Mouse (Mus musculus) midbrain, postnatal 0 days (tissue): ENCODE data around the gene Lamc2. TPM values are rescaled to one million over a fixed set of nuclear protein-coding genes. Genes with fewer than 3 reads are reported as not detected.

ENCODE experiments used
- ATAC-seq: fragments of 200-750 bp; cut with Nextera tagmentation; 2 replicates; pipeline ENCODE4 v1.8.0; 2017; ENCODE audit warnings: moderate number of reproducible peaks, mild to moderate bottlenecking, moderate TSS enrichment, moderate library complexity; ENCODE audit not compliant: low FRiP score
- DNase-seq: peaks from one replicate; pipeline ENCODE4 v3.0.0-alpha.2; 2015; ENCODE audit warnings: low spot score
- H3K27ac ChIP-seq: fragments of 300-500 bp; sonication (generic); 2 replicates; pipeline ENCODE4 v1.5.1; 2014; ENCODE audit warnings: low read depth, mild to moderate bottlenecking, low read length, mixed read lengths
- H3K27me3 ChIP-seq: fragments of 300-500 bp; sonication (generic); 2 replicates; pipeline ENCODE4 v1.6.1; 2014; ENCODE audit warnings: low read length, control low read depth, mixed read lengths; ENCODE audit not compliant: insufficient read depth
- H3K36me3 ChIP-seq: fragments of 300-500 bp; sonication (generic); 2 replicates; pipeline ENCODE4 v1.6.1; 2014; ENCODE audit warnings: low read length, control low read depth, mixed read lengths; ENCODE audit not compliant: insufficient read depth
- H3K4me1 ChIP-seq: fragments of 300-500 bp; sonication (generic); 2 replicates; pipeline ENCODE4 v1.6.1; 2014; ENCODE audit warnings: mild to moderate bottlenecking, control low read depth, antibody characterized with exemption, low read length, mixed read lengths; ENCODE audit not compliant: insufficient read depth
- H3K4me2 ChIP-seq: fragments of 300-500 bp; sonication (generic); 2 replicates; pipeline ENCODE4 v1.6.1; 2014; ENCODE audit warnings: low read depth, mild to moderate bottlenecking, low read length, mixed read lengths; ENCODE audit not compliant: poor library complexity, severe bottlenecking
- H3K4me3 ChIP-seq: fragments of 300-500 bp; sonication (generic); 2 replicates; pipeline ENCODE4 v1.5.1; 2014; ENCODE audit warnings: low read depth, mild to moderate bottlenecking, low read length, moderate library complexity
- H3K9ac ChIP-seq: fragments of 300-500 bp; sonication (generic); replicated peaks from 2 replicates; pipeline ENCODE4 v1.6.1; 2014; ENCODE audit warnings: mild to moderate bottlenecking, low read length, moderate library complexity, mixed read lengths; ENCODE audit not compliant: poor library complexity, severe bottlenecking
- H3K9me3 ChIP-seq: fragments of 300-500 bp; sonication (generic); 2 replicates; pipeline ENCODE4 v1.6.1; 2016; ENCODE audit warnings: low read length, control low read depth
- CTCF ChIP-seq: IDR thresholded peaks from 2 replicates; pipeline ENCODE4 v1.5.1; 2016; ENCODE audit warnings: antibody characterized with exemption, mild to moderate bottlenecking
- WGBS: fragments of 180-500 bp; shearing (Covaris S2); extraction: QIAGEN DNeasy Blood & Tissue Kit; methylation state at CpG from one replicate; pipeline ENCODE4 v1.1.7; 2014; 5-methylcytosine and 5-hydroxymethylcytosine counted together
- polyA plus RNA-seq: library from polyadenylated mRNA; unstranded; fragments of >200 nt; fragmentation: Nextera tagmentation; extraction: Ambion mirVana; gene quantifications from 2 replicates; pipeline ENCODE4 v1.2.1, GENCODE M21; 2015
- total RNA-seq: library from RNA; depleted of rRNA; stranded (reverse); fragments of >200 nt; gene quantifications from 2 replicates; pipeline ENCODE4 v1.2.3, GENCODE M21; 2014; rRNA removed

Gene Lamc2
- total RNA-seq (5.1 and 7.6 TPM in 2 replicates), polyA plus RNA-seq (4.8 and 5.0 TPM in 2 replicates)

GRCm38 (mm10) chr1:153185828-153186803 lies at the start of gene Lamc2:
TSS of gene Lamc2 (minus strand) at chr1:153186447.
- Histone ChIP-seq H3K9me3 (no peaks in the 10 kb centered on the region), H3K4me1 (peaks cover 6% of the 10 kb centered on the region; the same call in 1 of the 2 replicates), H3K9ac (peak within 1 kb of the TSS; percentile 65), H3K27ac (no peak within 1 kb of the TSS), H3K27me3 (0 out of 2 replicates have a peak, but pooled peaks cover 4% of the 10 kb centered on the region), H3K4me2 (peak within 1 kb of the TSS; percentile 93), H3K4me3 (peak within 1 kb of the TSS; percentile 50), H3K36me3 (no peaks in the 10 kb centered on the region)
- no peak for TF ChIP-seq CTCF
- 4% methylated on average over 45 of the region's 46 CpGs for WGBS
- peak; percentile 13 for DNase-seq
- peak; percentile 69 for ATAC-seq

GRCm38 (mm10) chr1:153235576-153235975 lies 49.3 kb upstream of the Lamc2 start:
- DNase-seq (peak; percentile 14), ATAC-seq (no peak)
- TF ChIP-seq CTCF: no peak
- H3K4me3 ChIP-seq: no peak overlapping the region
- H3K4me1 ChIP-seq: no peaks in the 10 kb centered on the region
- no peak overlapping the region for H3K4me2 ChIP-seq
- H3K27me3 ChIP-seq: no peaks in the 10 kb centered on the region
- H3K9ac ChIP-seq: no peak overlapping the region
- peaks cover 22% of the 10 kb centered on the region for H3K36me3 ChIP-seq
- 70% methylated on average over 4 of the region's 4 CpGs for WGBS
- no peak overlapping the region for H3K27ac ChIP-seq
- no peaks in the 10 kb centered on the region for H3K9me3 ChIP-seq

GRCm38 (mm10) chr1:153231681-153232080 lies 45.4 kb upstream of the Lamc2 start:
- DNase-seq (no peak), ATAC-seq (no peak)
- H3K9me3 ChIP-seq: no peaks in the 10 kb centered on the region
- TF ChIP-seq CTCF: no peak
- H3K27me3 ChIP-seq: no peaks in the 10 kb centered on the region
- H3K36me3 ChIP-seq: peaks cover 31% of the 10 kb centered on the region
- no peak overlapping the region for H3K4me3 ChIP-seq
- H3K27ac ChIP-seq: no peak overlapping the region
- no peak overlapping the region for H3K4me2 ChIP-seq
- WGBS: 90% methylated on average over 9 of the region's 9 CpGs
- H3K9ac ChIP-seq: no peak overlapping the region
- H3K4me1 ChIP-seq: no peaks in the 10 kb centered on the region

GRCm38 (mm10) chr1:153227916-153228315 lies 41.7 kb upstream of the Lamc2 start:
- WGBS: 72% methylated on average over 4 of the region's 4 CpGs
- peaks cover 43% of the 10 kb centered on the region for H3K36me3 ChIP-seq
- H3K4me2 ChIP-seq: no peak overlapping the region

GRCm38 (mm10) chr1:153227096-153227495 lies 40.8 kb upstream of the Lamc2 start:
- no peak for TF ChIP-seq CTCF
- H3K4me3 ChIP-seq: no peak overlapping the region
- no peaks in the 10 kb centered on the region for H3K27me3 ChIP-seq
- no peak overlapping the region for H3K9ac ChIP-seq
- peaks cover 43% of the 10 kb centered on the region for H3K36me3 ChIP-seq
- H3K27ac ChIP-seq: no peak overlapping the region
- H3K4me1 ChIP-seq: no peaks in the 10 kb centered on the region
- ATAC-seq: no peak
- no peak overlapping the region for H3K4me2 ChIP-seq
- H3K9me3 ChIP-seq: no peaks in the 10 kb centered on the region
- 89% methylated on average over 8 of the region's 8 CpGs for WGBS
- DNase-seq: no peak

More at GRCm38 (mm10) chr1:153227916-153228315, 41.7 kb upstream of the Lamc2 start:
- H3K27ac ChIP-seq: no peak overlapping the region
- DNase-seq: no peak
- no peak for ATAC-seq
- no peaks in the 10 kb centered on the region for H3K9me3 ChIP-seq
- no peaks in the 10 kb centered on the region for H3K27me3 ChIP-seq
- H3K9ac ChIP-seq: no peak overlapping the region
- TF ChIP-seq CTCF: no peak
- no peak overlapping the region for H3K4me3 ChIP-seq
- no peaks in the 10 kb centered on the region for H3K4me1 ChIP-seq
